Mouse (Mus musculus) left cerebral cortex, postnatal 4 days (tissue): ENCODE results near the gene Slc16a7. TPM values are rescaled to one million over a fixed set of nuclear protein-coding genes. Genes with fewer than 3 reads are reported as not detected.

Experiments used
- DNase-seq: peaks from one replicate; pipeline ENCODE4 v3.0.0-alpha.2; 2022
- intact Hi-C: fragments of 180-260 bp; cut with DNase I; formaldehyde crosslinking; loops from one replicate; pipeline ENCODE4 v1.15.1; 2025
- total RNA-seq, 2 experiments: library from RNA; stranded (reverse); gene quantifications; 2 replicates each; pipeline ENCODE4 v1.2.3; 2021

Slc16a7 gene
- total RNA-seq, 2 experiments from 2014 or later: 105 to 128 TPM

DNA sequence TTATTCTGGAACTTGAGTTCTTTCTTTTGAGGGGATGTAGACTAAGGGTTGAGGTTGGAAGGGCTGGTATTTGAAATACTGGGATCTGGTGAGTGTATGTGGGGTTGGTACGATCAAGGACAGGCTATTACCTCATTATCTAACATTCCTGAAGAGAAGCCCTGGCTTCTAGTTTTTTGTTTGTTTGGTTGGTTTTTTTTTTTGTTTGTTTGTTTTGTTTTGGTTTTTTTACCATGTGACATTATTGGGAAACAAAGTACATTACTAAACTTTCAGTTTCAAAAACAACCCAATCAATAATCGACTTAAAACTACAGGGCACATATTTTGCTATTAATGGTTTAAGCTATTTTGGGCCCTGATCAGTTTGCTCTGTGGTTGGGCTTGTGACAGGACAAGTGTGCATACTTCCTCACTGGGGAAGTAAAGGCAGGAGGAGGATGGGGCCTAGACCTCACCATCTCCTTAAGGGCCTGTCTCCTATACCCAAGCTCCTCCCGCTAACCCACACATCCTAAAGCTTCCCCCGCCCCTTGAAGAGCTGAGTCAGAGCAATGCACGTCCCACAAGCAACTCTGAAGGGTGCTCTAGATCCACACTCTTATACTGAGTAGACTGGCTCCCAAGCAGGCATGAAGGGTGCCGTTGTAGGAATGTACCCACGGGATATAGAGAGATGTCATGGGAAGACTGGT is 64.2 kb downstream of the Slc16a7 start:
- DNase-seq: no peak
- intact Hi-C loops: no loop called here

DNA sequence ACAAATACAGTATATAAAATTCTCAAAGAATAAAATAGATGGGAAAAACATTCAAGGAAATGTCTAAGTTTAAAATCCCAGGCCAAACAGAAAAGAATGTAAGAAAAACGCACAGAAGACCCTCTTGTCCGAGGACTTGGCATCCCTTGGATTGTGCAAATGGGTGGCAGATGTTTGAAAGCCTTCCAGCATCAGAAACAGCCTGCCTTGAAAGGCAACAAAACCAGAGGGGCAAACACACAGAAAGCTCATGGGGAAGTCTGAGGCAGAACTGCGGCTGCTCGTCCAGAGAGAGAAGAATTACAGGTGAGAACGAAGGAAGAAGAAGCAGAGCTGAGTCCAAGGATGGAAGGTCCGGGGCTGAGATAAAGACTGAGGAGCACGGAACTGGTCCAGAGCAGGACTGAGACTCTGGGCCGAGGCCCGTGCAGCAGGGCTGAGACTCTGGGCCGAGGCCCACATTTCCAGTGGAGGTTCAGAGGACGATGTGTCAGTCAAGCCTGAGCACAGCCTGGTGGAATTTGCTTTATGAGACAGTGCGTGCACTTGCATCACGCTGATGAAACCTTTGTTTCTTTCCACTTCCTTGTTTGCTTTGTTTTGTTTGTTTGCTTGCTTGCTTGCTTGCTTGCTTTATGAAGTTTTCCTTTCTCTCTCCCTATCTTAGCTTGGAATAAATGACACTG is 65.0 kb downstream of the Slc16a7 start:
- peak; percentile 35 for DNase-seq
- intact Hi-C loops: no loop called here

GRCm38 (mm10) chr10:125321446-125322428 is 67.5 kb downstream of the Slc16a7 start:
- DNase-seq: no peak
- intact Hi-C loops: no loop called here

GRCm38 (mm10) chr10:125317317-125317716 is 71.9 kb downstream of the Slc16a7 start:
- peak; percentile 27 for DNase-seq
- intact Hi-C loops: no loop called here

- intact Hi-C loops: no loop called here
- DNase-seq: no peak
These were observed 78.4 kb downstream of the Slc16a7 start for GRCm38 (mm10) chr10:125310855-125311254.

DNA sequence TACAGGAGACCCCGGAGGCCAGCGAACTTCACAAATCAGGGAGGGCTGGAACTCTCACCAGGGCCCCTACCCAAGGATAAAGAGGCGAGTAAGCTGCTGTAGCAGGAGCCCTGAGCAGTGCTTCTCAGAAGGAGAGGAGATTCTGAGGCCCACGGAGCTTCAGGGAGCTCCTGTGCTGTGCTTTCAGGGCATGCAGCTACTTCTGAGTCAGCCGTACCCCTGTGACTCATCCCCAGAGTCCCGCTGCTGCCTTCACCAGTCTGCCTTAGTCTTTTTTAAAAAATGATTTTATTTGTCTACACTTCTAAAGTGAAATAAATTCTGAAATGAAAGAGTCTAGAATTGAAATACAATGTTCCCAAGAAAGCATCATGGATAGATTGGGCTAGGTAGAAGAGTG is 91.2 kb downstream of the Slc16a7 start:
- intact Hi-C loops: no loop called here
- no peak for DNase-seq

DNA sequence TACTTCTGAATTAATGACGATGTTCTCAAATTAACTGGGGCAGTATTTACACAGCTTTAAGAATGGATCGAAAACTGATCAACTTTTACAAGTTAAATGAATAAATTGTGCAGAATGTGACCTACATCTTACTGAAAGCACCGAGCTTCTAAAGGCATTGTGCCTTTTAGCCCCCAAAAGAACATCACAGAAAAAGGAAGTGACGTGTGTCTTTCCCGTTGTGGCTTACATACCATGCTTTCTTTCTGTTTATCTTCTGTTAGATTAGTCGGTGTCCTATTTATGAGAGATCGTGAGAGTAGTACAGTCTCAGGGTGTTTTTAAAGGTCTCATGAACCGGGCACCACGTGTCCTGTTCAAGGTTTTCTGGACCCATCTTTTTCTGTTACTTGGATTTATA is 98.9 kb downstream of the Slc16a7 start:
- intact Hi-C loops: no loop called here
- no peak for DNase-seq

- intact Hi-C loops: no loop called here
- no peak for DNase-seq
These were observed 100.7 kb downstream of the Slc16a7 start for GRCm38 (mm10) chr10:125288560-125288959.

DNA sequence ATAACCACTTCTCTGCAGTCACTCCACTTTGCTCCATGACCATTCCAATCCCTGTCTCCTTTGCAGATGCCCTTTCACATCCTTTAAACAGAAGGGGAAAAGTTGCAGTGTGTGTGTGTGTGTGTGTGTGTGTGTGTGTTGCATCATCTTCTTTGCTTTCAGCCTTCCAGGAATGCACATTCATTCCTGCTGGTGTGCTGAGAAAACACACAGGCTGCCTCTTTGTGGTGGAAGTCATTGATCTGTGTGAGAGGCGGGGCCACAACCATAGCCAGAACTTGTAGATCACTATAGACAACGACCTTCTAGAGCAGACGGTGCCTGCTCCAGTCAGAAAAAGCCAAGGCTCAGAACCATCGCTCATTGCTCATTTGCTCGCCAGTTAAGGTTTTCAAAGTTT is 103.9 kb downstream of the Slc16a7 start:
- no peak for DNase-seq
- intact Hi-C loops: no loop called here

DNA sequence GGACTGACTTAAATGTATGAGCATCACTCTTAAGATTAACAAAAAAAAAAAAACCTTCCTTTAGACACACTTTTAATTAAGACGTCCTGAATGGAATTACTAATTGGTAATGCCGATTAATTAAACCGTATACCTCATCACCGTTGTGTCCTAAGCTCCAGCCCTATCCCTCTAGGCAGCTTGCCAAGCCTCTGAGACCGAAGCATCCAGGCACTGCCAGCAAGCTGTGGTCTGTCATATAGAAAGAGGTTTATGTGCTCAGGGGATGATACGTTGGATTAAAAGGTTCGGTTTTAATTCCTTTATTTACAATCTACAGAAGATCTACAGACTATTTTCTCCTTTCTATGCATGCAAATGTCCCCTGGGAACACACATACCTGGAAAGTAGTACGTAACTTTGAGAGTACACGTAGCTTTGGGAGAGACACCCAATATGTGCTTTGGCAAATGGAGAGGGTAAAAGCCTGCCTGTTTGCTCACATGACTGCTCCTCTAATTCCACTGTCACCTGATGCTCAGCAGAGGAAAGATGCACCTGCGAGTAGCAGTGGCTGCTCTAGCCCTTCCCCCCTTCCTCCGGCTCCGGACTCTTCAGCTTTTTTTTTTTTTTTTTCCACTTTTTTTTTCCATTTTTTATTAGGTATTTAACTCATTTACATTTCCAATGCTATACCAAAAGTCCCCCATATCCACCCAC is 114.0 kb downstream of the Slc16a7 start:
- intact Hi-C loops: no loop called here
- peak; percentile 51 for DNase-seq

GRCm38 (mm10) chr10:125274519-125275148 is 114.6 kb downstream of the Slc16a7 start:
- intact Hi-C loops: no loop called here
- DNase-seq: no peak

- no peak for DNase-seq
- intact Hi-C loops: no loop called here
These were observed 115.5 kb downstream of the Slc16a7 start for GRCm38 (mm10) chr10:125273759-125274158.

GRCm38 (mm10) chr10:125271448-125271847 is 117.8 kb downstream of the Slc16a7 start:
- no peak for DNase-seq
- intact Hi-C loops: no loop called here

DNA sequence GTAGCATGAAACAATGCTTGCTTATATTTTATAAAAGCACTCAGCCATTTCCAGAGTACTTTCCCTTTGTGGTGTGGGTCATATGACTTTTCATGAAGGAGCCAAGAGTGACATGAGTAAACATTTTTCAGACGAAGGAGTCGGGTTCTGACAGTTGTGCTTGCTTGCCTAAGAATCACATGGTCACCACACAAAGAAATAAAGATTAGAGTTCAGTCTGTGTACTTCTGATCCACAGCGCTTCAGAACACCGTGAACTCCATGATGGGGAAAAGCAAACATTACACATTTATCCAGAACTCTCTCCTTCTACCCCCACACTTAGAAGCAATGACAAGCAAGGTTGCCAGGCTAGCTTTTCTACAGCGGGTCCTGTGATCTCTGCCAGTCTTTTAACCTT is 119.0 kb downstream of the Slc16a7 start:
- no peak for DNase-seq
- intact Hi-C loops: no loop called here

- intact Hi-C loops: loop anchor here (10.0 kb wide), 1 partner anchor 228 kb away; no protein-coding TSS in a partner anchor
- no peak for DNase-seq
These were observed 122.9 kb downstream of the Slc16a7 start for GRCm38 (mm10) chr10:125266322-125266721.

DNA sequence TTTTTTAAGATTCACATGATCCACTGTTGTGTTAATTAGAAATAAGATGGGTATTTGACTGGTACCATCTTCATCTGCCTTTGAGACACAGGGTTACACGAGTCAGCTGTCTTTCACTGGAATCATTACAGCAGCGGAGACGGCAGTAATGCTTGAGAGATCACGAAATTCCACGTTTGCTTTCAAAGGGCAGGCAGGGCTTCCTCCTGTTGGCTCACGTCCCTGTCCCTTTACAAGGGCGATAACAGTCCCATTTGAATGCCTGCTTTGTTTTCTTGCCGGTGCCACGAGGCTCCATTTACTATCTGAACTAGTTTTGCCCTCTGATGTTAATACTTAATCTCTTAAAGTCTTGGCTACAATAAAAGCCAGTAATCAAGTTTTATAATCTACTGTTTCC is 123.4 kb downstream of the Slc16a7 start:
- intact Hi-C loops: loop anchor here (10.0 kb wide), 1 partner anchor 229 kb away; no protein-coding TSS in a partner anchor

GRCm38 (mm10) chr10:125265467-125265866 is 123.8 kb downstream of the Slc16a7 start:
- DNase-seq: peak; percentile 60
- intact Hi-C loops: loop anchor here (10.0 kb wide), 1 partner anchor 229 kb away; no protein-coding TSS in a partner anchor

More for the DNA sequence above, 123.4 kb downstream of the Slc16a7 start:
- peak; percentile 2 for DNase-seq

DNA sequence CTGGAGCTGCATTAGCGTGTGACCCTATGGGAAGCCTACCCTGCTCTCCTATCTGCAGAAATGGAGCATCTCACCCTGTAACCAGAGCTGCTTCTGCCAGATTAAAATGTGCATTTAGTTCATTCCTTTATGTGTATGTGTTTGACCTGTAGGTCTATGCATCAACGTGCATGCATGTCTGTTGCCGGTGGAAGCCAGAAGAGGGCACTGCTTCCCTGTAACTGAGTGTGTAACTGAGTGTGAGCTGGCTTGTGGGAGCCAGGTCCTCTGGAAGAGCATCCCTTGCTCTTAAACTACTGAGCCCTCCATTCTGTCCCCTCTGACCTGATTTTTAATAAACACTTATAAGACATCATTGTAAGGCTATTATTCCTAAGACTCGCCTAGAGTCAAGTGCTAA is 124.3 kb downstream of the Slc16a7 start:
- peak; percentile 56 for DNase-seq
- intact Hi-C loops: loop anchor here (10.0 kb wide), 1 partner anchor 230 kb away; no protein-coding TSS in a partner anchor

DNA sequence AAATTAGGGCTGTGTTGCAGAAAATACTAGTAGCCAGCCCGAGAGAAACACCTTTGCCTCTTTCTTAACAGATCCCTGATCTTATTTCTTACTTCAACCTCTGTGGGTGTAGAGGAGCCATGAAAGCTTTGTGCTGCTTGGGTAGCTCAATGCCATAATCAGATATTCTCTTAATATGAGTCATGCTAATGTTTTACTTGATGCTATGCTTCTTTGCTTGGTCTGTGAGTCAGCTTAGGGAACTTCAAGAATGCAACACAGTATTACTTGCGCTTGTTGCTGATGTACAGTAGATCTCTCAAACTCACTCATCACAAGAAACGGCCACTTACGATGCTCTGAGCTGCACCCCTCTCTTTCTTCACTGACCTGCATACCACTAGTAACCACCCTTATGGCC is 133.4 kb downstream of the Slc16a7 start:
- intact Hi-C loops: no loop called here
- DNase-seq: no peak

GRCm38 (mm10) chr10:125214536-125214935 is 174.7 kb downstream of the Slc16a7 start:
- intact Hi-C loops: no loop called here
- DNase-seq: no peak
